Mouse (Mus musculus) layer of hippocampus, adult 18-20 months (tissue): Measurements from ENCODE around the gene Pde4b. TPM values are rescaled to one million over a fixed set of nuclear protein-coding genes. Genes with fewer than 3 reads are reported as not detected.

Experiments
- DNase-seq, 2 experiments: peaks; one replicate each; pipeline ENCODE4 v3.0.0; 2022; ENCODE audit warnings: low spot score in 2 of 2
- total RNA-seq, 2 experiments: library from RNA; stranded (reverse); gene quantifications; 2 replicates each; pipeline ENCODE4 v1.2.3; 2021

Gene Pde4b
- total RNA-seq, 2 experiments from 2014 or later, result 59.5 to 65.2 TPM

GRCm38 (mm10) chr4:102393605-102394004 is 306.3 kb downstream of the Pde4b start:
- no peak for DNase-seq

DNA sequence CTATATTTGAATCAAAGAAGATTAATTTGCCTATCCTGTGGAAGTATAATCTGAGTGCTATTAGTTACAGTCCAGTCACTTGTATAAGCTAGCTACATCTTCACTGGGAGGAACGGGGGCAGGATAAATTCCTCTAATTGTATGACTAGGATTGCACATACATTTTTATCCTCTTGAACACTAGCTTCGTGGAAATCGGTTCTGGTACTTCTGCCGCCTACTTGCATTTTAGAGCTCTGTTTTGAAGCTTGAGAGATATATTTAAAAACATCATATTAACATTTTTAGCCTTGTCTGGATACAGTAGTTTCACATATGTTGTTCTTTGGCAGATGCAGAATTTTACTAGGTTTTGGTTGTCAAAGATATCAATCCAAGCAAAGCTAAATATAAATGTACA is 310.0 kb downstream of the Pde4b start:
- no peak for DNase-seq

DNA sequence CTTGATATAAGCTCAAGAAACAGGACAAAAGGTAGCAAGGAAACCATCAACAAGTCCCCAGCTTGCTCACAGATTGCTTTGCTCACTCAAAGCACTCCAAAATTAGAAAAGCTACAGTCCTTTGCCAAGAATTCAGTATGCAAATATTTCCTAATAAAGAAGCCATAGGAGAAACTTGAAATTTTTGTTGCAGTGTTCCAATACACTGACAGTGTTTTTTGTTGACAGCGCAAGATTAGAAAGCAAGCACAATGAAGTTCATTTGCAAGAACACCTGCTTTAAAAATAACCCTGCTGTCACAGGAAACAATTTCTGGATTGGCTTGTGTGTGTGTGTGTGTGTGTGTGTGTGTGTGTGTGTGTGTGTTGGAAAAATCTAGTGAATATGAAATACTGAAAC is 311.2 kb downstream of the Pde4b start:
- no peak for DNase-seq

GRCm38 (mm10) chr4:102406848-102407247 is 319.5 kb downstream of the Pde4b start:
- no peak for DNase-seq

GRCm38 (mm10) chr4:102408132-102408531 is 320.8 kb downstream of the Pde4b start:
- no peak for DNase-seq

- no peak for DNase-seq
Measured at GRCm38 (mm10) chr4:102408938-102409337, 321.6 kb downstream of the Pde4b start.

GRCm38 (mm10) chr4:102413101-102413500 is 325.8 kb downstream of the Pde4b start:
- DNase-seq, result no peak

DNA sequence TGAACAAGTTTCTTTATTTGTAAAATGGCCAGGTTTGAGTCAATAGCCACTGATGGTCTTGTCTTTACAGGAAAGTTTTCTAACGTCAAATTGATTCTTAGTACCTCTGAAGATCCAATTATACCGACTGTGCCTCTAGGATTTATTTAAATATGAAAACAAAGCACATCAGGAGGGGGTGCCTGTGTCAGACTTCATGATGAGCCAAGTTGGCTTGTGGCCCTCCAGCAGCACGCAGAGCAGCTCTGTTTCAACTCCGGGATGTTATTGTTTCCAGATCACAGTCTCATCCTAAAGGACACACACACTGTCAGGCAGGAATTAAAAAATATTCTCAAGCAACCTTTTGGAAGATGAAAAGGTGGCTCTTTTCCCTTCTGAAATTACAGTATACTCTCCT is 326.5 kb downstream of the Pde4b start:
- peak in 1 of 2 experiments; percentile 60 for DNase-seq

- DNase-seq, result no peak
Measured at GRCm38 (mm10) chr4:102414610-102415009, 327.3 kb downstream of the Pde4b start.

GRCm38 (mm10) chr4:102420794-102421397 is 333.6 kb downstream of the Pde4b start:
- DNase-seq, result no peak

DNA sequence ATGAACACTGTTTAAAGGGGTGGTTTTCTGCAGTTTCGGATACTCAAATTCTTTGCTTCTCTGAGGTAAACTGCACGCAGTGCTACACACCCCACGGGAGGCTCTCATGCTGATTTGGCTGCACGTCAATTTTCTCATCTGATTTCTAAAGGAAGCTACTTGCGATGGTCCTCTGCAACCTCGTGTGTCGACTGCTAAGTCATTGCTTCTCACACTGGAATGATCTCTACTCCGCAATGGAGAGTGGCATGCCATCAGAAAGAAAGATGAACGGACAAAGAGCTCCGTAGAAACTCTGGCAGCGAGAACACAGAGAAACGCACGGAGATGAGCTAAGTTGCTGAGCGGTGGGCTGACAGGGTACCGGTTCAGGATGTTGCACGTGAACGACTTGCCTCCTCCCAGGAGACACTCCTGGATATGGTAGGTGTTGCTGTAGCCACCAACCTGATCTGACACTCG is 334.1 kb downstream of the Pde4b start:
- peak in 1 of 2 experiments; percentile 37 for DNase-seq

GRCm38 (mm10) chr4:102424104-102424503 is 336.8 kb downstream of the Pde4b start:
- DNase-seq, result no peak

GRCm38 (mm10) chr4:102425422-102425821 is 338.1 kb downstream of the Pde4b start:
- DNase-seq, result no peak

DNA sequence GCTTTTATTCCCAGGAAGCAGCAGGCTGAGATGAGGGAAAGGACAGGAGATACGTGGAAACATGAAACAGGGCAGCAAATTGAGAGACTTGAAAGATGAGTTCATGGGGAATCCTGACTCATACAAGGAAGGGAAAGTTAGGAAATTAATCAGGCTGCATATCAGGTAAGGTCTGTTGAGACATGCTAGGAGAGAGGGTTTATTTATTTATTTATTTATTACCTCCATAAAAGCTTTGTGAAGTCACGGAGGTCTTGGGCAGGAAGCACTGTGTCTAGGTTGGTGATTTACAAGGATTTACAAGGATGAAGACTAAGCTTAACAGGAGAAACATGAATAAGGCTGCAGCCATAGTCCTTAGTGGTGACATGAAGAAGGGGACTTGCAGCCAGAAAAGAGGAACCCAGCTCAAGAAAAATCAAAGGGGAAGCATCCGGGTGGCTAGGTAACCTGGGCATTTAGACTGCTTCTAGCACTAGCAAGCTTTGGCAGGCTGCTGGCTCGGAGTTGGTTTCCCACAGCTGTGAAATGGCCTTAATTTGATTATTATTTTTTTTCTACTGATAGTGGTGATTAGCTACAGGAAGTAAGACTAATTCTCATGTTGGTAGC is 342.5 kb downstream of the Pde4b start:
- DNase-seq, result no peak

GRCm38 (mm10) chr4:102432040-102432782 is 344.9 kb downstream of the Pde4b start:
- DNase-seq, result peak in 1 of 2 experiments; percentile 25

- DNase-seq, result peak in 1 of 2 experiments; percentile 20
Measured at GRCm38 (mm10) chr4:102439401-102440118, 352.2 kb downstream of the Pde4b start.

- no peak for DNase-seq
Measured at GRCm38 (mm10) chr4:102440119-102440481, 352.8 kb downstream of the Pde4b start.

DNA sequence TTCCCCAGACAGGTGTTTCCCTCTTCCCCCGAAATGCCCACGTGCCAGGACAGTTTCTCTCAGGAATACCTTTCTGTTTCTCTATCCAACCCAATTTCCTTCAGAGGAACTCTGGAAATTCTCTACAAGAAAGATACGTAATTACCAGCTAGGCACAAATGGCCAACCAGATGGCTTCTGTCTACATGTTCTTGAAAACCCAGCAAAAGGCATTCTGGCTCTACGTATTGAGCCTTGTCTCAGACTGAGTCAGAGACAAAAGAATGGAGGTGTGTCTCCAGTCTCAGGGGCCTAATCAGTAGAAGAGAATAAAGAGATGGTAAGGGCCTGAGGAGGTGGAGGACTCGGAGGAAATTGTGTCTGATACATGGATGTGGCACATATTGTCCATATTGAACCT is 356.2 kb downstream of the Pde4b start:
- peak in 1 of 2 experiments; percentile 48 for DNase-seq

DNA sequence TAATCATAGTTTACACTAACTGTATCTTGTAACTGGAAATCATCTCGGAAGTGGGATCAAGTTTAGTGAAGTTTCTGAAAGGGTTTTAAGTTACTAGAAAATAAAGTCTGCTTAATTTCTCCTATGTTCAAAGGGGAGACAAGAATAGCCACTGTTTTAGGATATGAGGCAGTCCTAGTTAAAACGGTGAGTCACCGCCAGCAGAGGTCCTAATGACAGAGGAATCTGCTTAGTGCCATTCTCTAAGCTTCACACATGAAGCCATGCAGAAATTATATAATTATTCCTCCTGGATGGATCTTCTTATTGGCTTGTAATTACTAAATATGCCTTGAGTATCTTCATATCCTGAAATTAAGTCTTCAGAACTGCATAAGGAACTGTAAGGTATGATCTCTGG is 357.2 kb downstream of the Pde4b start:
- DNase-seq, result no peak

DNA sequence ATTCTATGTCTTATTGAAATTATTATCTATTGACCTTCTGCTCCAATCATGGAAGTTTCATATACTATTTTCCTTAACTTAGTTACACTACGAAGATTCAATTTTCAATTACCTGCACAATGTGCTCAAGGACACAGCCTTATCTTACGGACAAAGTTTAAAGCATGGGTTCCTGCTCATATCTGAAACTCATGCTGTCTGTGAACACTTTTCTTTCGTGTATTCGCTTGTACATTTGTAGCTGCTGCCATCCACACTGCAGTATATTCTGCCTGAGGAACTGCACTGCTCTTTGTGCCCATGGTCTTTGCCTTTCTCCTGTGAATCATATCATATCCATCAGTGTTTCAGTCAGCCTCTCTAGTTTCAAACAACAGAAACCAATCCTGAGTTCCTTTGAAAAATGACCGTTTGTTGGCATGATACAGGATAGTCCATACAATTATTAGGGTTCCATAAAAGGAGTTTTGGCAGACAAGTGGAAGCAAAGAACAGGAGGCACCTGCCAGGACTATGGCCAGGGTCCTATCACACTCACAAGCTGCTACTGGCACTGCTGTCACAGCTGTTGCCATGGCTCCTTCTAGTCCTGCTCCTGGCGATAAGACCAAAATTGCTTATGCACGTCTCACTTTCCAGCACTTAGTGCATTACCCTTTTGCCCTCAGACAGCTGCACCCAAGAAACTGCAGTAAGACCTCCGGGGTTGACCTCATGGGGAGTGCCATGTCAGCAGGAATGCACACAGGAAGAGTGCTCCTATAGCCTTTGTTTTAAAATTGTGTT is 359.0 kb downstream of the Pde4b start:
- DNase-seq, result no peak

GRCm38 (mm10) chr4:102456426-102456825 is 369.1 kb downstream of the Pde4b start:
- DNase-seq, result no peak
